Mouse (Mus musculus): ENCODE measurements around the gene Chd6.

DNA sequence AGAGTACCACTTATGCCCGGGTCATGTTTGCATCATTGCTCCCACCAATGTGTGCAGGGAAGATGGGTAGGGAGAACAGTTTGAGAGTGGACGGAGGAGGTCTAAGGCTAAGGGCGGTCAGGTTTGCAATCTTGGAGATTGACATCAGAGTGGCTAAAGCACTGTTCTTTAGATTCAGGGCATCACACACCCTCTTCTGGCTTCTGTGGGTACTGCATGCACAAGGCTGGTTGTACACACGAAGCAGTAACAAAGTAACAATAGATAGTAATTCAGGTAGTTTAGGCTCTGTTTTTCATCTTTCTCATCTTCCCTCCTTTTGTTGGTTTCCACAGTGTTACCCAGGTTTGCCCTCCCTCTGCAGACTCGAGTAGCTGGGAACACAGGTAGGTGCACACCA is 177.5 kb downstream of the Chd6 start:
- TF ChIP-seq POLR2A (IDR thresholded peaks at IDR 0.05; ENCODE audit: borderline replicate concordance, control insufficient read depth, low read depth, low read length), result no peak
- no peak for TF ChIP-seq CTCF (IDR thresholded peaks at IDR 0.05; ENCODE audit: control insufficient read depth, insufficient read depth, low read length)

All from bone marrow, adult 2 months (tissue).